Mouse (Mus musculus): ENCODE measurements around the gene Wdr45b.
A peak's percentile ranks its signal among the peaks of the same experiment; 100 is the strongest.
"Not testable (repeated sequence)": the region's sequence is repeated elsewhere in the genome, so short reads cannot be mapped to it uniquely, and the experiment has no call there.

Gene Wdr45b

DNA sequence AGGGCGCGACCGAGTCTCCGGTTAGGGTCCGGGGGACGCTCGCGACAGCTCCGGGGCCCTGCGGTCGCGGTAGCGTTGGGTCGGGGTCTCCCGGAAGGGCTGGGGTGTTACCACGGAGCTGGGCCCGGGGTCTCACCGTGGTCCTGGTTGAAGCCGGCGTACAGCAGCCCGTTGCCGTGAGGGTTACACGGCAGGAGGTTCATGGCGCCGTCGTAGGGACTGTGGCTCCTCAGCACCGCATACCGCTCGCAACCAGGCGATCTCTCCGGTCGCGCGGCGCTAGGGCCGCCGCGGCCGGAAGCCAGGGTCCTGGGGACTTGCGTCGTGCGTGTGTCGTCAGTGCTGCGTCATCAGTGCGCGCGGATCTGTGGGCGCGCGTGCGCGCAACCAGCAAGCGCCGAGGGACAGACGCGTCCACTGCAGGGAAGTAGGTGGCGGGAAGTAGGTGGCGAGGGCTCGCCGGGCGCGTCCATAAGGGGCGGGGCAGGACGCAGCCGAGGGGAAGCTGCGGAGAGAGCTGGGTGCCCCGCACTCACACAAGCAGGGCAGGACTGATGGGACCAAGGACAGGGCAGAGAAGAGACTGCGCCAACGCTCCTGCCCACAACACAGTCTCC, at the start of gene Wdr45b:
Gene Wdr45b, minus strand, starts transcription at position 355 of the 617 bp plus-strand sequence.
- peak; percentile 88 for ATAC-seq (ENCODE audit: low TSS enrichment)

DNA sequence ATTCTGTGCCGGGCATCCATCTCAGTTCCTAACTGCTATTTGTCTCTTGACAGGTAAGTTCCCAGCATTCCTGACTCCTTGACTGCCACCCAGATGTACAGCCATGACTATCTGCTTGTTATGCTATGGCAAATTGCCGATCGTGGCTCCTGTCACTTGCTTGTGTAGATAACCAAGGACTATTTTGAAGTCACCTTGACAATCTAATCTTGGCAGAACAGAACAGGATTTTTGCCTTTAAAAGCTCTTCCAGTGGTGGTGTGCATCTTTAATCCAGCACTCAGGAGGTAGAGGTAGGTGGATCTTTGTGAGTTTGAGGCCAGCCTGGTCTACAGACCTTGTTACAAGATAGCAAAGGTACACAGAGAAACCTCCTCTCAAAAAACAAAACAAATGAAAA, 38.2 kb upstream of the Wdr45b start:
- no peak for ATAC-seq (ENCODE audit: low TSS enrichment)

DNA sequence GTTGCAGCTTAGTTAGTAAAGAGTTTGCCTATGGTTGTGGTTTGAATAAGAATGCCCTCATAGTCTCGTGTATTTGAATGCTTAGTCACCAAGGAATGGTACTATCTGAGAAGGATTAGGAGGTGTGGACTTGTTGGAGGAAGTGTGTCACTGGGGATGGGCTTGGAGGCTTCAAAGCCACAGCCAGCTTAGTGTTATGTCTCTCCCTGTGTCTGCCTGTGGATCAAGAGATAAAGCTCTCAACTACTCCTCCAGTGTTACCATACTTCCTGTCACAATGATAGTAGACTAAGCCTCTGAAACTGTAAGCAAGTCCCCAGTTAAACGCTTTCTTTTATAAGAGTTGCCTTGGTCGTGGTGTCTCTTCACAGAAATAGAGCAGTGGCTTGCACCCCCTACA, 36.5 kb upstream of the Wdr45b start:
- ATAC-seq (ENCODE audit: low TSS enrichment), result no peak

DNA sequence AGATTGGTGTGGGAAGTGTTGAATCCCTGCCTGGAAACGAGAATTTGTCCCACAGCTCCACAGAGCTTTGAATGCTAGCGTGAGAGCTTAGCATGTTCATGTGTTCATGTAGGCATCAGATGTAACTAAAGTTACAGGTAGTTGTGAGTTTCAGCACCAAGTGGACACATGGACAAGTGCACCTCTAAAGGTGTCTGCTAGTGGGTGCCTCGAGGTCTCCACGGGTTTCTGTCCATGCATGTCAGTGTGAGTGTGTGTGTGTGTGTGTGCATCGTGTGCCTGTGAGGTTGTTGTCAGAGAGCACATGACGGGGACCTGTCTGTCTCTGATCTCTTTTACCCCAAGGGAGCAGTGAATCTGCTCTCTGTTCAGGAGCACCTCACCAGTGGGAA, 34.3 kb upstream of the Wdr45b start:
- 0 out of 2 replicates have a peak, but pooled peaks have one; percentile 1 for ATAC-seq (ENCODE audit: low TSS enrichment)

DNA sequence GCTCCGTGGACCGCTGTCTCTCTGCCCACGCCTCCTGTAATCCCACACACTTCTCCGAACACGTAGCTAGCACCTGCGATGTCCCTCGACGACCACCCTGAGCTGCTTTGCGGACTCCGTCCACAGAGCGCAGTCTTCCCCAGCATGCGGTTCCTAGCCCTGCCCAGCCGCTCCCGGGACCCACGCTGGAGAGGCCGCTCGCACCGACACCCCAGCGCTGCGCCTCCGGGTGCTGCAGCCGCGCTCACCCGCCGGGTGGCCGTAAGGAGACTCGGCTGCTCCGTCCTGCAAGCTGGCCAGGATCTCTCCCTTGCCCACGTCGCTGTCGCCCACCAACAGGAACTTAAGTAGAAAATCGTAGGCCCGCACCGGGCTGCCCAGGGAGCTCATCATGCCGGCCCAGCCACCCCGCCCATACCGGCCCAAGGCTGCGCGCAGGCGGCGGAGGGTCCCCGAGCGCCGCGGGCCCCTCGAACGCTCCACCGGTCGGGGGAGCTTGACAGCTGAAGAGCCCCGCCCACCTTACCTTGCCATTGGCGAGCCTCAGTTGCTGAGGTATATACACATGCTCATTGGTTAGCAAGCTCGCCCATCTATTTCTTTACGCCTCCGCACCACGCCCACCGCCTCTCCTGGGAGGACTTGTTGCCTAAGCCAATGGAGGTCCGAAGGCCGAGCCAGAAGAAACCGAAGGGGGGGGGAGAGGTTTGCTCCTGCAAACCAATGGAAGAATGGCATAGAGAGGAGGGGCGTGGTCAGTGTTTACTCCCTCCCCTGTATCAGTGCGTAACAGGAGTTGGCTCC, 33.7 kb upstream of the Wdr45b start, which contains the start of gene Rab40b:
Gene Rab40b, minus strand, starts transcription at position 502 of the 804 bp plus-strand sequence.
- ATAC-seq (ENCODE audit: low TSS enrichment), result peak; percentile 85

DNA sequence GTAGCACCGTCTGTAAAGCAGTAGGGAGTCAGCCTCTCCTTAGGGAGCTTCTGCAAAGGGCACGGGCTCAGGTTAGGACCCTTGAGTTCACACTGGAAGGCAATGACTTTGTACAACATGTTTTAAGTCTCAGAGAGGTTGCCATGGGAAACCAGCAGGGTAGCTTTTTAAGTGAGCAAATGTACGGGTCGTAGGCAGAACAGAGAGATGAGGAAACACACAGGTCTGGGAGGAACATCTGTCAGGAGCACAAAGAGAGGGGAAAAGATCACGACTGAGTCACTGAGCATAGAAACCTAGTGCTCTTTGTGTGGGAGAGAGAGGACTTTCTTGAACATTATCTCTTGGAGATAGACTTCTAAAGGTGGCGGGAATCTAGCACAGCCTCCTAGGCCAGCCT, 26.0 kb upstream of the Wdr45b start:
- 0 out of 2 replicates have a peak, but pooled peaks have one; percentile 31 for ATAC-seq (ENCODE audit: low TSS enrichment)

DNA sequence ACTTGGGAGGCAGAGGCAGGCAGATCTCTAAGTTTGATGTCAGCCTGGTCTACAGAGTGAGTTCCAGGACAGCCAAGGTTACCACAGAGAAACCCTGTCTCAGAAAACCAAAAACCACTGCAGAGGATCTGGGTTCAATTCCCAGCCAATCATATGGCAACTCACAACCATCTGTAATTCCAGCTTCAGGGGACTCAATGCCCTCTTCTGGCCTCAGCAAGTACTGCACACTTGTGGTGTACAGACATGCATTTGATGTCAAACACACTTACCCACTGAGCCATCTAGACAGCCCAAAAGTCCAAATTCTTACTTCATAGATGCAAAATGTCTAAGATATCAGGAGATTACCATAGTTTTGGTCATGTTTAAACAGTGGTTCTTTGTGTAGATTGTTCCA, 24.4 kb upstream of the Wdr45b start:
- no peak for ATAC-seq (ENCODE audit: low TSS enrichment)

DNA sequence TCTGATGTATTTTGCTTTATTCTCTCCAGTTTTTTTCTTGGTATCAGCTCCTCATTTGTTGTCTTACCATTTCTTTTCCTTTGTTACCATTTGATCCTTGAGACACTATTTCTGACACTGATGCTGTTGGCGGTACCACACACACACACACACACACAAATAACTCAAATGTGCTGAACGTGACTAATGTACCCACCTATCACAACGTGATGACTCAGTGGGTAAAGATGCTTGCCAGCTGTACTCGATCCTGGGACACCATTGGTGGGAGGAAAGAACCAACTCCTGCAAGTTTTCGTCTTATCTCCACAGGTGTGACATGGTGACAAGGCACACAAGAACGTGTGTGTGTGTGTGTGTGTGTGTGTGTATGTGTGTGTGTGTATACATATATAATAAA, 19.1 kb upstream of the Wdr45b start:
- no peak for ATAC-seq (ENCODE audit: low TSS enrichment)

DNA sequence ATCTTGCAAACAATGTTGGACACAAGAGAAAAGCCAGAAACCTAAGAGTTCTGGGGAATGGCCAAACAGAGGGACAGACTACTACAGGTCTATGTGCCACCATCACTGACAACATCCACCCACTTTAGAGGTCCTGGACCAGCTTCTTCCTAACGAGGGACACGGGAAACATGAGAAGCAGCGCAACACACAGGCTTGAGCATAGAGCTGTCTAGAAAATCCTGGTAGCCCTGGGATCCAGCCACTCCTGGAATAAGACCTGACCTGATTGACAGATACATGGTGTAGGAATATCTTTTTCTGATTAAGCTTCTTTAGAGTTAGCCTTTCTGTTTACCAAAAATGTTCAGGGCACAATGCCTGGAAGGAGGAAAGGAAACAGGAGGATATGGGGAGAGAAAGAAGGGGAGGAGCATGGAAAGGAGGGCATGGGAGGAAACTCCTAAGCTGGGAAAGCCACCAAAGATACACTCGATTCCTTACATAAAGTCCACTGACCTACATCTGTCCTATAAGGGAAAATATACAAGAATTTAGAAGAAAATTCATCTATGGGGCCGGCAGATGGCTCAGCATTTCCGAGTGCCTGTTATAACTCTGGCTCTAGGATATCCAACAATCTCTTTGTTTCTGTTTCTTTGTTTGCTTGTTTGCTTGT, 16.2 kb upstream of the Wdr45b start:
- ATAC-seq (ENCODE audit: low TSS enrichment), result peak; percentile 78

DNA sequence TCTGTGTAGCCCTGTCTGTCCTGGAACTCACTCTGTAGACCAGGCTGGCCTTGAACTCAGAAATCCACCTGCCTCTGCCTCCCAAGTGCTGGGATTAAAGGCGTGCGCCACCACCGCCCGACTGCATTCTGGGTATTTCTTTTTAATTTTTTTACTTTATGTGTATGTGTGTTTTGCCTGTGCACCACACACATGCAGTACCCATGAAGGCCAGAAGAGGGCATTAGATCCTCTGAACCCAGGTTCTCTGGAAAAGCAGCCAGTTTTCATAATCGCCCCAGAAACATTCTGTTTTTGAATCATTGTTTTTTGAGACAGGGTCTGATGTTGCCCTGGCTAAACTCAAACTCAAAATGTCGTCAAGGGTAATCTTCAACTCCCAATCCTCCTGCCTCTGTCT, 15.4 kb upstream of the Wdr45b start:
- ATAC-seq (ENCODE audit: low TSS enrichment), result no peak

DNA sequence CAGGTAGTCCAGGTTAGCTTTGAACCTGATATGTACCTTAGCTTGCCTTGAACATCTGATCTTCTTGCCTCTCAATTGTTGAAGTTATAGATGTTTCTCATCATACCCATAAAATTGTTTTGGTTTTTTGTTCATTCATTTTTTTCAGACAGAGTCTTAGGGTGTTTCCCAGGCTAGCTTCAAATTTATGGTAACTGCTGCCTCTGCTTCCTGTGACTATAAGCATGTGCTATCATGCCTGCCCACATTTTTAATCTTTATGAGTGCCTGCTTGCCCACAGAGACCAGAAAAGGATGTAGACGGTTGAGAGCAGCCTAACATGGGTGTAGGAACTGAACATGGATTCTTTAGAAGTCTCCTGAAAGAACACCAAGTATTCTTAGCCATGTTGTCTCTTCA, 14.5 kb upstream of the Wdr45b start:
- ATAC-seq (ENCODE audit: low TSS enrichment), result no peak

DNA sequence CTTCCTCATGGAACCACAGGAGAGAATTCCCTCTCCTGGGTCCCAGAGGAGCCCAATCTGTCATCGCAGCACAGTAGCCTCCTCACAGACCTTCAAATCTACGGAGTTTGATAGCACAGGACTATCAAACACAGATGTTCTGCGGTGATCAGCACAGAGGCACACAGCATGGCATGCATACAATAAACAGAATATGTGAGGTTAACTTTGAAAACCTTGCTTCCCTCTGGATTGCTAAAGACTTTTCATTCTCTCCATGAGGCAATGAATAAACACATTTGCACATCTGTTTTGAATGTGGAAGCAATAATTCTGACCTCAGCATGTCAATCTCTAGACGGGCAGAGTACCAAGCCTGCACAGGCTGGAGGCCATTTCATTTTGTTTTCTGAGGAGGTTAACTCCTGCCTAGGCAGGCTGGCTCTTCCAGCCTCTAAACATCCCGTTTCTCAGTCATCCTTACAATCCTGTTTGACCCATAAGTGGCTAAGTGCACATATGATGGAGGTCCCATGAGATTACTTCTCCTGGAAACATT, 13.0 kb upstream of the Wdr45b start:
- no peak for ATAC-seq (ENCODE audit: low TSS enrichment)

DNA sequence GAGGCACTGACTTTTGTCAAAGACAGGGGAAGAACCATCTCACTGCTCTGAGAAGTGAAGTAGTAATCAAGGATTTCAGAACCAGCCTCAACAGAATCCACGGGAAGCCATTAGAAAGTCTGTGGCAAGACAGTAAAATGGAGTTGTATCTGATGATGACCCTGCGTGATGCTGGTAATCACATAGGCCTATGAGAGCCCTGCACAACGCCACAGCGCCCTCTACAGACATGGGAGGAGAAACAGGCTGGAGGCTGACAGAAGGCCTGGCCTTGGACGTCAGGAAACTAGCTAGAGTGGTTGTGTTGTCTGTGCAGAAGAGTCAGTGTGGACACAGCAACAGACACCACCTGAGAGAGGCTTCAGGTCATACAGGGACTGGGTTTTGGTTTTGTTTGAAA, 8.0 kb upstream of the Wdr45b start:
- ATAC-seq (ENCODE audit: low TSS enrichment), result no peak; the same call in 1 of the 2 replicates

DNA sequence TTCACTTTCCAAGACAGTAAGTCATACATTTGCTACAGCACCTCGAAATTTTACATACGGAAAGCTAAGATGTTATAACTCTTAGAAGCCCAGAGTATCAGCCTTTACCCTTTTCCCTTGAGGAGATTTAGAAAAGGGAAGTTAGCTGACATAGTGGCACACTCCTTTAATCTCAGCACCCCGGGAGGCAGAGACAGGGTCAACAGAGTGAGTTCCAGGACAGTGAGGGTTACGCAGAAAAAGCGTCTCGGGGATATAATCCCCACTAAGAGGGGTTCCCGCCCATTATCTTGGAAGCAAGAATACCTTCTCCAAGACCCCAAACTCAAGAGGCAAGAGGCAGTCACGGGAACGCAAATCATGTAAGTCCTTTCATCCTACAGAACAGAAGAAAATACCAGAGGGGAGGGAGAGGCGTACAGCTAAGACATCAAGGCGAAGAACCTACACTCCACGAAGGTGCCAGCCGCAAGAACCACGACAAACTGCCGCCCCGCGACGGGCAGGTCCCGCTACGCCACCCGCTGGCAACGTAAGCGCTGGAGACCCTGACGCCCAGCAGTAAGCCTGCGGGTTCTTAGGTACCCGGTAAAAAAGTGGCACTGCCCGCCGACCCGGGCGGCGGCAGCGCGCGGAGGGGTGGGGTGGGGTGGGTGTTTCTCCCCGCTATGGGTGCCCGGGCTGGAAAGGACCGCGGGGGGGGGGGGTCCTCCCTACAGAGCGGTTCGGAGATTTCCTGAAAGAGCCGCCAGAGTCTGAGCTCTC, 737 bp downstream of the Wdr45b start:
- peak; percentile 20 for ATAC-seq (ENCODE audit: low TSS enrichment)

DNA sequence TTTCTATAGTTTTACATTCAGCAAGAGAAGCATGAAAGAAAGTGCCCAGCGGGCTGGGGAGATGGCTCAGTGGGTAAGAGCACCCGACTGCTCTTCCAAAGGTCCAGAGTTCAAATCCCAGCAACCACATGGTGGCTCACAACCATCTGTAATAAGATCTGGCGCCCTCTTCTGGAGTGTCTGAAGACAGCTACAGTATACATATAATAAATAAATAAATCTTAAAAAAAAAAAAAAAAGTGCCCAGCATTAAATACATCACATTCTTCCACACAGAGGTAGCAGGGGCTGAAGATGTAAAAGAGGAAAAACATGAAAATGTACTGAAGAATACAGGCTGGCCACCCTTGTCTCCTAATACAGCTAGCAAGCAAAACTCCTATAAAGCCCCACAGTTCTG, 5.5 kb downstream of the Wdr45b start:
- not testable (repeated sequence) for ATAC-seq (ENCODE audit: low TSS enrichment)

DNA sequence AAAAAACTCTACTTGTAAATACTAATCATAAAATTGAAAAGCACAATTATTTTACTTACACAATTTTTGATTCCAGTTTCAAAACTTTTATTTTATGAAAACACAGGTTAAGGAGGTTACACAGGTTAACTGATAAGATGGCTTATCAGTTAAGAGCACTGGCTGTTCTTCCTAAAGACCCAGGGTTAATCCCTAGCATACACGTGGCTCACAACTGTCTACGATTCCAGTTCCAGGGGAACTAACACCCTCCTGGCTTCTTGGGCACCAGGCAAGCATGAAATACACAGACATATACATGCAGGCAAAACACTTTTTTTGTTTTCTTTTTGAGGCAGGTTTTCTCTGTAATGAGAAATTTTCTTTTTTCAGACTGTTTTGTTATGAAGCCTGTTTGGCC, 6.1 kb downstream of the Wdr45b start:
- ATAC-seq (ENCODE audit: low TSS enrichment), result no peak

DNA sequence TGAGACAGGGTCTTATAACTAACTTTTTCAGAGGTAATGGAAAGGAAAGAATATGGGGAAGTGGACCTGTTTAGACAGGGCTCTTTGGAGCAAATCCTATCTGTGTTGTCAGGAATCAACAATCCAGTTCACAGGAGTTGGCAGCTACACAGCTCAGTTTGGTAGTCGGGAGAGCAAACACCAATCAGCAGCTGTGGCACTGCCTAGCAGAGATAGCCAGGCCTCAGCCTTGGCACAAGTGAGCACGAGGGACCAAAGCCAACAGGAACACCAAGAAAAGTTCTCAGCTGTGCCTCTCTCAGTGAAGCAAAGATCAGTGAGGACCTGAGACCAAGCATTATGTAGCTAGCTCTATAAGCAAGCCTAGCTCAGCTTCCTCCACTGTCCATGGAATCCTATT, 7.2 kb downstream of the Wdr45b start:
- ATAC-seq (ENCODE audit: low TSS enrichment), result no peak

DNA sequence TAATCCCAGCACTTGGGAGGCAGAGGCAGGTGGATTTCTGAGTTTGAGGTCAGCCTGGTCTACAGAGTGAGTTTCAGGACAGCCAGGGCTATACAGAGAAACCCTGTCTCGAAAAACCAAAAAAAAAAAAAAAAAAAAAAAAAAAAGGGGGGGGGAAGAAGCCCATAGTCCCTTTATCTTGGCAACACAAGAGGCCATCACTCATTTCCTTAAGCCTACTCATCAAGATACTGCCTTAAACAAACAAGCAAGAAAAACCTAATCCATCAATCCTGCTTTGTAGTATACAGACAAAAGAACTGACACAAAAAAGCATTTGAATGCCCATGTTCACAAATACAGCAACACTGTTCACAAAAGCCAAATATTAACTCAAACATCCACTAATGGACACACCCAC, 11.8 kb downstream of the Wdr45b start:
- not testable (repeated sequence) for ATAC-seq (ENCODE audit: low TSS enrichment)

DNA sequence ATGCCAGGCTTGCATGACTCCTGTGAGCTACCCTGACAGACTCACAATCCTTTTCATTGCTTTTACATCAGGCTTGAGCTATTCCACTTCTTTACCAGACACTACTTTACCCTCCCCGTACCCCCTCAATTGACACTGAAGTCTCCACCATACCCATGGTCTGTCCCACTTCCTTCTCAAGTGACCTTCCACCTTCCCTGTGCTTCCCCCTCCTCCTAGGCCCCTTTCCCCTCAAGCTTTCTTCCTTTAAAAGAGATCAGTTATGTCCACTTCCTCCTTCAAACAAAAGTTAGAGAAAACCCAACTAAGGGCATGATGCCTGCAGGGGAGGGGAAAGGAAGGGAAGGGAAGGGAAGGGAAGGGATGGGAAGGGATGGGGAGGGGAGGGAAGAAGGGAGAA, 14.0 kb downstream of the Wdr45b start:
- no peak for ATAC-seq (ENCODE audit: low TSS enrichment)

DNA sequence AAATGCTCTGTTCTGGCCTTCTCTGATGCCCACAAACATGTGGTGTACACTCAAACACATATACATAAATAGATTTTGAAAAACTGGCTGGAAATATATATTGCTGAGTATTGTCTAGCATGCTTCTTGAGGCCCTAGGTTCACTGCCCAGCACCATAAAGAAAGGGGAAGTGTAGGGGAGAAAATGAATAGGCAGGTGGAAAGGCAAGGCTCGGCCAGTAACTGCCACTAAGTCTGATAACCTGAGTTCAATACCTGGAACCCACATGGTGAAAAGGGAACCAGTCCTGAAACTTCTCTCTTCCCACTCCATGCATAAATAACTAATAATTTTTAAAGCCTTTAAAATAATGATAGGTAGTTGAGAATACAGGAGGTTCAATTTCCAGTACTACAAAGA, 14.6 kb downstream of the Wdr45b start:
- no peak for ATAC-seq (ENCODE audit: low TSS enrichment)

DNA sequence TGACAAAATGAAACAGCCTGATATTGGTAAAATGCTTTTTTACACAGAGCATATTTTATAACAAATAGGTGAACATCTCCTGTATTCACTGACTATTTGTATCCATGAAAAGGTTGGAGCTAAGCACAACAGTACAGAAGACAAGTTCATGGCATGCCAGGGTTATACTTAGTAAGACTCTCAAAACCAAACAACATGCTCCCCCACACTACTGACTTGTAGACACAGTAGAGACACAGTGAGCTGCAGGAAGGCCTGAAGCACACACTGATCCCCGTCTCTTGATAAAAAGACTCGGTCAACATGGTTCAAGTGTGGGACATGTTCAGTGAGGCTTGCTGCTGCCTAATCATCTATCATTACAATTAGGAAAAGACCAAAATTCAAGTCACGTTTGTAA, 22.6 kb downstream of the Wdr45b start:
- ATAC-seq (ENCODE audit: low TSS enrichment), result no peak

DNA sequence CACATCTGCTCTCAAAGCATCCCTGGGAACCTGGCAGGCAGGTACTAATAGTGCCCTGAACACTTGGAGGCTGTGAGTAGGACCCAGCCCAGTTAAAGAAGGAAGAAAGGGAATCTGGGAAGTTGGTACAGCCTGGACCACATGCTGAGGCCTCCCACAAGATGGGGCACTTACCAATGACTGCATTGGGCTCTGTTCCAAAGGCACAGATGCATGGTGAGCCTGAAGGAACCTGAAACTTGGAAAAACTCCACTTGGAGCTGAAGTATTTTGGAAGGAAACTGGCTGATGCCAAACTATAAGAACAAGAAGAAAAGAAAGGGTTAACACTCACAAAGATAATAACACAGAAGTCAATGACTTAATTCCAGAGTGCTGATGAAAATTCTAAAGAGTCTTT, 25.6 kb downstream of the Wdr45b start:
- ATAC-seq (ENCODE audit: low TSS enrichment), result no peak; the same call in 1 of the 2 replicates

Measured in frontal cortex, adult (tissue).